Mouse (Mus musculus): ENCODE data around the gene Arl4a. TPM values are rescaled to one million over a fixed set of nuclear protein-coding genes. Genes with fewer than 3 reads are reported as not detected.

Gene Arl4a
- polyA plus RNA-seq (2011; ENCODE audit: insufficient read depth, insufficient read length, low replicate concordance, missing spikeins) = 104 and 112 TPM in 2 replicates

GRCm38 (mm10) chr12:40037876-40038463, at the start of gene Arl4a:
Gene Arl4a, minus strand, starts transcription at chr12:40038025.
- H3K4me3 ChIP-seq (replicated peaks; ENCODE audit: control insufficient read depth, low read depth, low read length) = peak within 1 kb of the TSS; percentile 96
- under 1% methylated on average over 68 of the region's 68 CpGs for WGBS
- TF ChIP-seq CTCF (IDR thresholded peaks at IDR 0.05; ENCODE audit: control insufficient read depth, insufficient read depth, low read length) (no peak), POLR2A (IDR thresholded peaks at IDR 0.05; ENCODE audit: borderline replicate concordance, control insufficient read depth, low read depth, low read length) (no peak; the same call in 1 of the 2 replicates)
- H3K4me1 ChIP-seq (ENCODE audit: control insufficient read depth, insufficient read depth, low read length) = no peaks in the 10 kb centered on the region; the same call in 1 of the 2 replicates
- peak within 1 kb of the TSS; percentile 96 for H3K27ac ChIP-seq (ENCODE audit: control insufficient read depth, insufficient read depth, low read depth, low read length, poor library complexity)

GRCm38 (mm10) chr12:40085731-40086322, 48.0 kb upstream of the Arl4a start:
- TF ChIP-seq POLR2A (IDR thresholded peaks at IDR 0.05; ENCODE audit: borderline replicate concordance, control insufficient read depth, low read depth, low read length) = no peak
- no peak for TF ChIP-seq CTCF (IDR thresholded peaks at IDR 0.05; ENCODE audit: control insufficient read depth, insufficient read depth, low read length)
- Histone ChIP-seq H3K27ac (ENCODE audit: control insufficient read depth, insufficient read depth, low read depth, low read length, poor library complexity) (no peak overlapping the region), H3K4me3 (replicated peaks; ENCODE audit: control insufficient read depth, low read depth, low read length) (no peak overlapping the region), H3K4me1 (ENCODE audit: control insufficient read depth, insufficient read depth, low read length) (no peaks in the 10 kb centered on the region; the same call in 1 of the 2 replicates)
- WGBS = 81% methylated on average over 5 of the region's 5 CpGs

- no peak overlapping the region for H3K4me3 ChIP-seq (replicated peaks; ENCODE audit: control insufficient read depth, low read depth, low read length)
- H3K27ac ChIP-seq (ENCODE audit: control insufficient read depth, insufficient read depth, low read depth, low read length, poor library complexity) = no peak overlapping the region
- WGBS = 10% methylated on average over 6 of the region's 6 CpGs
- no peaks in the 10 kb centered on the region; the same call in 1 of the 2 replicates for H3K4me1 ChIP-seq (ENCODE audit: control insufficient read depth, insufficient read depth, low read length)
- TF ChIP-seq CTCF (IDR thresholded peaks at IDR 0.05; ENCODE audit: control insufficient read depth, insufficient read depth, low read length) (no peak), POLR2A (IDR thresholded peaks at IDR 0.05; ENCODE audit: borderline replicate concordance, control insufficient read depth, low read depth, low read length) (no peak)
These were observed 44.8 kb upstream of the Arl4a start for GRCm38 (mm10) chr12:40082453-40083238.

GRCm38 (mm10) chr12:40082048-40082447, 44.2 kb upstream of the Arl4a start:
- H3K4me1 ChIP-seq (ENCODE audit: control insufficient read depth, insufficient read depth, low read length) = no peaks in the 10 kb centered on the region; the same call in 1 of the 2 replicates
- no peak overlapping the region for H3K27ac ChIP-seq (ENCODE audit: control insufficient read depth, insufficient read depth, low read depth, low read length, poor library complexity)
- TF ChIP-seq CTCF (IDR thresholded peaks at IDR 0.05; ENCODE audit: control insufficient read depth, insufficient read depth, low read length) (no peak), POLR2A (IDR thresholded peaks at IDR 0.05; ENCODE audit: borderline replicate concordance, control insufficient read depth, low read depth, low read length) (no peak)
- WGBS = 66% methylated on average over 5 of the region's 5 CpGs
- H3K4me3 ChIP-seq (replicated peaks; ENCODE audit: control insufficient read depth, low read depth, low read length) = no peak overlapping the region

- Histone ChIP-seq H3K27ac (ENCODE audit: control insufficient read depth, insufficient read depth, low read depth, low read length, poor library complexity) (no peak overlapping the region), H3K4me3 (replicated peaks; ENCODE audit: control insufficient read depth, low read depth, low read length) (no peak overlapping the region), H3K4me1 (ENCODE audit: control insufficient read depth, insufficient read depth, low read length) (no peaks in the 10 kb centered on the region)
- 40% methylated on average over 5 of the region's 5 CpGs for WGBS
- no peak for TF ChIP-seq CTCF (IDR thresholded peaks at IDR 0.05; ENCODE audit: control insufficient read depth, insufficient read depth, low read length)
- no peak for TF ChIP-seq POLR2A (IDR thresholded peaks at IDR 0.05; ENCODE audit: borderline replicate concordance, control insufficient read depth, low read depth, low read length)
These were observed 35.8 kb upstream of the Arl4a start for GRCm38 (mm10) chr12:40073660-40074059.

- 64% methylated on average over 1 of the region's 1 CpGs for WGBS
- H3K4me1 ChIP-seq (ENCODE audit: control insufficient read depth, insufficient read depth, low read length) = no peaks in the 10 kb centered on the region
- no peak overlapping the region for H3K4me3 ChIP-seq (replicated peaks; ENCODE audit: control insufficient read depth, low read depth, low read length)
- no peak for TF ChIP-seq POLR2A (IDR thresholded peaks at IDR 0.05; ENCODE audit: borderline replicate concordance, control insufficient read depth, low read depth, low read length)
- no peak for TF ChIP-seq CTCF (IDR thresholded peaks at IDR 0.05; ENCODE audit: control insufficient read depth, insufficient read depth, low read length)
- H3K27ac ChIP-seq (ENCODE audit: control insufficient read depth, insufficient read depth, low read depth, low read length, poor library complexity) = no peak overlapping the region
These were observed 9.2 kb upstream of the Arl4a start for GRCm38 (mm10) chr12:40047024-40047423.

- H3K4me3 ChIP-seq (replicated peaks; ENCODE audit: control insufficient read depth, low read depth, low read length) = no peak overlapping the region
- whole genome bisulfite sequencing = 82% methylated on average over 8 of the region's 8 CpGs
- no peaks in the 10 kb centered on the region for H3K4me1 ChIP-seq (ENCODE audit: control insufficient read depth, insufficient read depth, low read length)
- no peak for TF ChIP-seq POLR2A (IDR thresholded peaks at IDR 0.05; ENCODE audit: borderline replicate concordance, control insufficient read depth, low read depth, low read length)
- TF ChIP-seq CTCF (IDR thresholded peaks at IDR 0.05; ENCODE audit: control insufficient read depth, insufficient read depth, low read length) = no peak
- no peak overlapping the region for H3K27ac ChIP-seq (ENCODE audit: control insufficient read depth, insufficient read depth, low read depth, low read length, poor library complexity)
These were observed 6.2 kb upstream of the Arl4a start for GRCm38 (mm10) chr12:40043816-40044585.

Data from bone marrow, adult 2 months (tissue).